Mouse (Mus musculus) B cell, adult 62 days (primary cell): ENCODE data around the gene Hpse2. TPM values are rescaled to one million over a fixed set of nuclear protein-coding genes. Genes with fewer than 3 reads are reported as not detected.

Source experiments
- total RNA-seq: library from RNA; stranded (reverse); gene quantifications from 4 replicates; pipeline ENCODE4 v1.2.4, GENCODE M21; 2023

The Hpse2 gene
- not detected in 4 replicates for total RNA-seq

GRCm38 (mm10) chr19:43388017-43388904 is at the start of gene Hpse2:
TSS of gene Hpse2 (minus strand) at chr19:43388355.

DNA sequence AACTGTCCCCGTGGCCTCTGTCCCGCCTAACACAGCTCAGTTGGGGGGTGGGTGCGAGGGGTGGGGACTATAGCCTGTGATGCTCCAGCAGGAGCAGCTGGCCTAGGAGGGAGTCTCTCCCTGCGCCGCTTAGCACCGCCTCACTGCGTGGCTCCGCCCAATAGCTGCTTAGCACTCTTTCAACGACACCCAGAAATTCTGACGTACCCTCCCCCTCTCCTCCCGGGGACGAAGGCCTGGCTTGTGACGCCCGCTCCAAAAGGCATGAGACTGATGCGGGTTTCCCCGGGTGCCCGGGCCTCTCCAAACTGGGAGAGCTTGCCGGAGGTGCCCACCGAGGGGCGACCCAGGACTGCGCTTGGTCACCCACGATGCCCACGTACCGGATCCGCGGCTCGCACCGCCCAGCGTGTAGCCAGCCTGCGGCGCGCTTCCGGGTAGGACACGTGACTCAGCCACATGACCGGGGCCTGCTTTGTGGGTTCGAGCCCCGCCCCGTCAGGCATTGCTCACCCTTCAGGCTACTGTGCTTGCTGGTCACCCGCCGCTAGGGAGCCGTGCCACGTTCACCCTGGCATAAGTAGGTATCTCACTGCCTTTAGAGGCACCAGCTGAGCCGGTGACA is 608.5 kb downstream of the Hpse2 start, which contains the start of gene Hps1:
Hps1 (minus strand) TSS at position 448 of the 625 bp plus-strand sequence.

GRCm38 (mm10) chr19:42752363-42752931 is 635.7 kb downstream of the Hpse2 start, which contains the start of gene Pyroxd2:
TSS of gene Pyroxd2 (minus strand) at chr19:42752775.

Other genes with a start within 250 kb of the Hpse2 start
- gene Cnnm1, start 52.1 kb upstream of the Hpse2 start, total RNA-seq: not detected in 4 replicates
- gene Got1, start 136.2 kb upstream of the Hpse2 start, total RNA-seq: 89.2 to 108 TPM (median 96.8 TPM) in 4 replicates
- gene Nkx2-3, start 224.0 kb upstream of the Hpse2 start, total RNA-seq: not detected in 4 replicates